Mouse (Mus musculus) natural killer cell, adult 2 months (primary cell): ENCODE measurements at regions not wholly inside any gene's neighbourhood (a gene's known extent, or its start where the extent isn't known, plus 50 kb on each side); places are given as distances from the start of the nearest gene placed in this dataset.

Experiments
- DNase-seq, 2 experiments: peaks; one replicate each; pipeline ENCODE4 v3.0.0; 2022; ENCODE audit warnings: low spot score in 2 of 2

GRCm38 (mm10) chr11:111828455-111828854, 762.5 kb downstream of the Kcnj2 start:
- no peak for DNase-seq

- no peak for DNase-seq
Observed at GRCm38 (mm10) chr11:111838996-111839395, 773.0 kb downstream of the Kcnj2 start.

- DNase-seq, result no peak
Observed at GRCm38 (mm10) chr11:111843728-111844258, 777.8 kb downstream of the Kcnj2 start.

GRCm38 (mm10) chr11:111844382-111845027, 778.5 kb downstream of the Kcnj2 start:
- DNase-seq, result no peak

GRCm38 (mm10) chr11:111857288-111857687, 791.3 kb downstream of the Kcnj2 start:
- DNase-seq, result no peak

- peak in 1 of 2 experiments; percentile 13 for DNase-seq
Observed at GRCm38 (mm10) chr11:111858111-111858510, 792.1 kb downstream of the Kcnj2 start.

- DNase-seq, result no peak
Observed at GRCm38 (mm10) chr11:111865143-111865542, 799.2 kb downstream of the Kcnj2 start.

- no peak for DNase-seq
Observed at GRCm38 (mm10) chr11:111875406-111875805, 809.4 kb downstream of the Kcnj2 start.

- no peak for DNase-seq
Observed at GRCm38 (mm10) chr11:111880146-111880545, 814.2 kb downstream of the Kcnj2 start.

- DNase-seq, result no peak
Observed at GRCm38 (mm10) chr11:111890026-111890425, 824.1 kb downstream of the Kcnj2 start.

- DNase-seq, result no peak
Observed at GRCm38 (mm10) chr11:111893861-111894260, 827.9 kb downstream of the Kcnj2 start.

GRCm38 (mm10) chr11:111895221-111896200, 829.5 kb downstream of the Kcnj2 start:
- DNase-seq, result no peak

GRCm38 (mm10) chr11:111897001-111897400, 831.0 kb downstream of the Kcnj2 start:
- no peak for DNase-seq

- no peak for DNase-seq
Observed at GRCm38 (mm10) chr11:111904086-111904485, 838.1 kb downstream of the Kcnj2 start.

GRCm38 (mm10) chr11:111913891-111914290, 847.9 kb downstream of the Kcnj2 start:
- DNase-seq, result no peak

- DNase-seq, result no peak
Observed at GRCm38 (mm10) chr11:111926336-111926735, 855.7 kb upstream of the Sox9 start.

GRCm38 (mm10) chr11:111929366-111929765, 852.7 kb upstream of the Sox9 start:
- no peak for DNase-seq

- no peak for DNase-seq
Observed at GRCm38 (mm10) chr11:111932052-111932451, 850.0 kb upstream of the Sox9 start.

GRCm38 (mm10) chr11:111944282-111944681, 837.7 kb upstream of the Sox9 start:
- no peak for DNase-seq

GRCm38 (mm10) chr11:111945806-111946205, 836.2 kb upstream of the Sox9 start:
- no peak for DNase-seq

- no peak for DNase-seq
Observed at GRCm38 (mm10) chr11:111947671-111948070, 834.4 kb upstream of the Sox9 start.

- no peak for DNase-seq
Observed at GRCm38 (mm10) chr11:111953421-111953820, 828.6 kb upstream of the Sox9 start.
